Mouse (Mus musculus): ENCODE data around the gene Fam229a. TPM values are rescaled to one million over a fixed set of nuclear protein-coding genes. Genes with fewer than 3 reads are reported as not detected.

Fam229a gene
- polyA plus RNA-seq, 1 experiment = 0.10 TPM

DNA sequence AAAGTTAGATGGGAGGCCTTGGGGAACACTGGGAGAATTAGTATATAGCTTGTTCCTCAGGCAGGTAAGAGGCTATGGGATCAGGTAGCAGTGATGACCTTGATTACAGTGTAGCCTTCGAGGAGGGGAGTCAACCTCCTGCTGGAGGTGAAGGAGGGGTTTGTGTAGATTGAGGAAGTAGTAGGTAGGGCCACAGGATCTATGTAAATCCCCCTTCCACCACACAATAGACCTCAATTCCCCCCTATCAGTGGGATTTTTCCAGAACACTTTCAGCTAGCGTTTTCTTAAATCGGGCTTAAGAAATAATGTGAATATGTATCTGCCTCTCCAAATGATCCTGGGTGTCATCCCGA is 30.2 kb upstream of the Fam229a start:
- Histone ChIP-seq H3K4me3 (peak overlapping the region; percentile 42), H3K36me3 (ENCODE audit: control insufficient read depth, insufficient read depth) (no peaks in the 10 kb centered on the region), H3K4me2 (ENCODE audit: low read depth) (peak overlapping the region; percentile 90), H3ac (ENCODE audit: control insufficient read depth, insufficient read length) (no peak overlapping the region), H3K27me3 (ENCODE audit: control insufficient read depth, insufficient read depth, insufficient read length) (no peaks in the 10 kb centered on the region), H3K79me2 (ENCODE audit: control insufficient read depth, insufficient read depth) (peaks cover 6% of the 10 kb centered on the region)
- no peak for TF ChIP-seq REST (IDR thresholded peaks at IDR 0.05; ENCODE audit: insufficient read depth, insufficient read length)
- no peak for TF ChIP-seq E2F4 (IDR thresholded peaks at IDR 0.05; ENCODE audit: insufficient read depth)
- no peak for TF ChIP-seq POLR2A (IDR thresholded peaks at IDR 0.05; ENCODE audit: insufficient read length, low read depth)
- TF ChIP-seq POLR2AphosphoS2 (IDR thresholded peaks at IDR 0.05; ENCODE audit: insufficient read length, low read depth) = no peak
- TF ChIP-seq SRF (IDR thresholded peaks at IDR 0.05; ENCODE audit: control insufficient read depth, insufficient read length, low read depth) = no peak
- no peak for TF ChIP-seq MAX (IDR thresholded peaks at IDR 0.05; ENCODE audit: low read depth)
- TF ChIP-seq MYOD1 (IDR thresholded peaks at IDR 0.05; ENCODE audit: control insufficient read depth in 1 of 3, insufficient read length in 2 of 3, low read depth in 2 of 3) = no peak
- no peak for TF ChIP-seq TCF12 (IDR thresholded peaks at IDR 0.05; ENCODE audit: insufficient read depth, poor library complexity, severe bottlenecking)
- TF ChIP-seq MYOG (IDR thresholded peaks at IDR 0.05; ENCODE audit: control insufficient read depth in 1 of 3, insufficient read depth in 1 of 3, insufficient read length in 2 of 3, low read depth in 2 of 3) = no peak
- TF ChIP-seq CEBPB (IDR thresholded peaks at IDR 0.05; ENCODE audit: insufficient read depth, poor library complexity, severe bottlenecking) = no peak
- no peak for TF ChIP-seq USF1 (IDR thresholded peaks at IDR 0.05; ENCODE audit: low read depth)

DNA sequence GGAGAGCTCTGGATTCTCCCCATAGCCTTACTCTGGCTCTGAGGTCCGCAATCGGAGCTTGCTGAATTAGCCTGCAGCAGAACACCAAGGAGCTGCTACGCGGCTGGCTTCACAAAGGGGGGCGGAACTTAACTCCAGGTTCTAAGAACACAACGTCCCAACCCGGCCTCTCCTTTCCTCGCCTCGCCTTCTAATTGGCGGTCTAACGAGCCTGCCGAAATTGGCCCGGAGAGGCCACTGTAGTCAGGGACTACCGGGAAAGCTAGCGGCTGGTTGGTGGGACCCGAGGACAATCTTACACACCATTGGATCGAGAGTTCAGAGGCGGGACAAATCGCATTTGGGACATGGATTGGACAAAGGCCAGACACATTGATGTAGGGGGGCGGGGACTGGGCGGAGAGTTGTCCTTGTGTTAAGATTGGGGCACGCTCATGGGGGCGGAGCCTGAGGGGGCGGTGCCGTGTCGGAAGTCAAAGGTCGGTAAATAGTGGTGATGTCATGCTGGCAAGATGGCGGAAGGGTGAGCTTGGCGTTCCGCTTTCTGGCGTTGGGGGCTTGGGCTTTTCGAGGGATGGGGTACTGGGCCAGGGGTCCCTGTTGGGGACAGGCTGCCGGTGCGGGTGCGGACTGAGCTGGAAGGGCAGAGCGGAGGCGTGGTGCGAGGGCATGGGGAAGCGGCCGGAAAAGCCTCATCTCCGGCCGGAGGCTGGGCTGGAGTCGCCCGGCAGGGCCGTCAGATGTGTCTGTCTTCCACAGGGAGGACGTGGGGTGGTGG is 29.6 kb upstream of the Fam229a start, which contains the start of gene Bsdc1:
Gene Bsdc1 (plus strand): TSS at position 399 of the 778 bp plus-strand sequence.
- Histone ChIP-seq H3ac (ENCODE audit: control insufficient read depth, insufficient read length) (peak within 1 kb of the TSS; percentile 37), H3K27me3 (ENCODE audit: control insufficient read depth, insufficient read depth, insufficient read length) (no peaks in the 10 kb centered on the region), H3K4me3 (peak within 1 kb of the TSS; percentile 42), H3K36me3 (ENCODE audit: control insufficient read depth, insufficient read depth) (no peaks in the 10 kb centered on the region), H3K79me2 (ENCODE audit: control insufficient read depth, insufficient read depth) (peaks cover 6% of the 10 kb centered on the region), H3K4me2 (ENCODE audit: low read depth) (peak within 1 kb of the TSS; percentile 98)
- peak; percentile 11 for TF ChIP-seq MAX (IDR thresholded peaks at IDR 0.05; ENCODE audit: low read depth)
- peak; percentile 16 for TF ChIP-seq SRF (IDR thresholded peaks at IDR 0.05; ENCODE audit: control insufficient read depth, insufficient read length, low read depth)
- no peak for TF ChIP-seq TCF3 (IDR thresholded peaks at IDR 0.05; ENCODE audit: insufficient read length, low read depth)
- TF ChIP-seq POLR2A (IDR thresholded peaks at IDR 0.05; ENCODE audit: insufficient read length, low read depth) = peak; percentile 90
- no peak for TF ChIP-seq MYOD1 (IDR thresholded peaks at IDR 0.05; ENCODE audit: control insufficient read depth in 1 of 3, insufficient read length in 2 of 3, low read depth in 2 of 3)
- peak; percentile 88 for TF ChIP-seq POLR2AphosphoS2 (IDR thresholded peaks at IDR 0.05; ENCODE audit: insufficient read length, low read depth)
- no peak for TF ChIP-seq E2F4 (IDR thresholded peaks at IDR 0.05; ENCODE audit: insufficient read depth)
- TF ChIP-seq MYOG (IDR thresholded peaks at IDR 0.05; ENCODE audit: control insufficient read depth in 1 of 3, insufficient read depth in 1 of 3, insufficient read length in 2 of 3, low read depth in 2 of 3) = no peak
- TF ChIP-seq CEBPB (IDR thresholded peaks at IDR 0.05; ENCODE audit: insufficient read depth, poor library complexity, severe bottlenecking) = no peak

DNA sequence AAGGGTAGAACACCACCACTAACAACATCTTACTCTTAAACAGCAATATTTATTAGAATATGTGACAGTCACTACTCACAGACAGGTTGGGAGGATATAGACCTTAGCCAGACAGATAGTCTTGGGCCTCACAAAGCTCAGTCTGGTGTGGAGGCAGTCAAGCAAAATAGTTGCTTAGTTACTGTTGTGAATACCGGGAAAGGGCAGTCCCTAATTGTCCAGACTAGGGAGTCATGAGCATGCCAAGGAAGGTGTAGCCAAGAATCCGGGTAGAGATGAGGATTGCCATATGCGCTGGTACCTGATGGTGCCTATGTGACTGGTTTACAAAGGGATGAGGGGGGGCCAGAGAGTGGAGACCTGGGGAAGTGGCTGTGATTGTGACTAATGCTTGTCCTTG is 28.9 kb upstream of the Fam229a start:
- Histone ChIP-seq H3K27me3 (ENCODE audit: control insufficient read depth, insufficient read depth, insufficient read length) (no peaks in the 10 kb centered on the region), H3K36me3 (ENCODE audit: control insufficient read depth, insufficient read depth) (no peaks in the 10 kb centered on the region), H3K4me2 (ENCODE audit: low read depth) (peak overlapping the region; percentile 98), H3ac (ENCODE audit: control insufficient read depth, insufficient read length) (peak overlapping the region; percentile 37), H3K79me2 (ENCODE audit: control insufficient read depth, insufficient read depth) (peaks cover 6% of the 10 kb centered on the region), H3K4me3 (peak overlapping the region; percentile 42)
- TF ChIP-seq MYOG (IDR thresholded peaks at IDR 0.05; ENCODE audit: control insufficient read depth in 1 of 3, insufficient read depth in 1 of 3, insufficient read length in 2 of 3, low read depth in 2 of 3) (no peak), POLR2A (IDR thresholded peaks at IDR 0.05; ENCODE audit: insufficient read length, low read depth) (no peak), POLR2AphosphoS2 (IDR thresholded peaks at IDR 0.05; ENCODE audit: insufficient read length, low read depth) (no peak), REST (IDR thresholded peaks at IDR 0.05; ENCODE audit: insufficient read depth, insufficient read length) (no peak), E2F4 (IDR thresholded peaks at IDR 0.05; ENCODE audit: insufficient read depth) (no peak), CEBPB (IDR thresholded peaks at IDR 0.05; ENCODE audit: insufficient read depth, poor library complexity, severe bottlenecking) (no peak), TCF3 (IDR thresholded peaks at IDR 0.05; ENCODE audit: insufficient read length, low read depth) (no peak), SRF (IDR thresholded peaks at IDR 0.05; ENCODE audit: control insufficient read depth, insufficient read length, low read depth) (no peak), TCF12 (IDR thresholded peaks at IDR 0.05; ENCODE audit: insufficient read depth, poor library complexity, severe bottlenecking) (no peak), MYOD1 (IDR thresholded peaks at IDR 0.05; ENCODE audit: control insufficient read depth in 1 of 3, insufficient read length in 2 of 3, low read depth in 2 of 3) (no peak), USF1 (IDR thresholded peaks at IDR 0.05; ENCODE audit: low read depth) (no peak), MAX (IDR thresholded peaks at IDR 0.05; ENCODE audit: low read depth) (no peak)

DNA sequence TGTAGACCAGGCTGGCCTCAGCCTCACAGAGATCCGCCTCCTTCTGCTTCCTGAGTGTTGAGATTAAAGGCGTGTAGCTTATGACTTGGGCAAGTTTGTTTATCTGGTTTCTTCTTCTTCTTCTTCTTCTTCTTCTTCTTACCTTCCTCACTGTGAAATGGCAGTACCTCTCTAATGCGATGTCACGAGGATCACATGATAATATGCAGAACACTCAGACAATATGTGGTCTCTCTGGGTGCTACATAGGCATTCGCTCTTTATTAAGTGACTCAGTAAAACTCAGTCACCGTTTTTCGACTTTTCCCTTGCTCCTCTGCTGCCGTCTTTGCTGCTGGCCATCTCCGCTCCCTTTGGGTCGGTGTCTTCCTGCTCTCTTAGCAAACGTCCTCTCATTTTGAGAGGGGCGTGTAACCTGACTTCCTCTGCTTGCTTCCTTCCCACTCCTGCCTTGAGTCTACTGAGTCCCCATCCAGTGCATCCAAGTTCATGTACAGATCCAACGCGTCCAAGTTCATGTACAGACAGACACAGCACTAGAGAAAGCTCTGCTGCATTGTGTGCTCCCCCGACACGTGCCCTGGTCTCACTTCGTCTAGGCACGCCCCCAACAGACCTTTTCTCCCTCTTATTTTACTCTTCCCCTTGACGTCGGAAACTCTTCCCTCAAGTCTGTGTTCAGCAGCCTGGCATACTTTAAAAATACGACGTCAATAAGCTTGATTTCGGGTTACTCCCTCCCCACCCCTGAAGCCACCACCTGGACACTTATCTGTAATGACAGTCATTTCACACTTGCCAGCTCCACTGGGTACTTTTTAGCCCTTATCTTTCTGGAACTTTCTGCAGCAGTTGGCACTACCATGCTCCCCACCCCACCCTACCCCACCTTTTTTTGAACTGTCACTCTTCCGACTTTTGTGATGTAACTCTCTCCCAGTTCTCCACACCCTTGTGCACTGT is 27.6 kb upstream of the Fam229a start:
- Histone ChIP-seq H3K79me2 (ENCODE audit: control insufficient read depth, insufficient read depth) (peaks cover 6% of the 10 kb centered on the region), H3K4me2 (ENCODE audit: low read depth) (peak overlapping the region; percentile 98), H3K27me3 (ENCODE audit: control insufficient read depth, insufficient read depth, insufficient read length) (no peaks in the 10 kb centered on the region), H3ac (ENCODE audit: control insufficient read depth, insufficient read length) (no peak overlapping the region), H3K4me3 (no peak overlapping the region), H3K36me3 (ENCODE audit: control insufficient read depth, insufficient read depth) (peaks cover 1% of the 10 kb centered on the region)
- TF ChIP-seq E2F4 (IDR thresholded peaks at IDR 0.05; ENCODE audit: insufficient read depth) = no peak
- TF ChIP-seq MAX (IDR thresholded peaks at IDR 0.05; ENCODE audit: low read depth) = no peak
- no peak for TF ChIP-seq POLR2AphosphoS2 (IDR thresholded peaks at IDR 0.05; ENCODE audit: insufficient read length, low read depth)
- TF ChIP-seq SRF (IDR thresholded peaks at IDR 0.05; ENCODE audit: control insufficient read depth, insufficient read length, low read depth) = no peak
- no peak for TF ChIP-seq CEBPB (IDR thresholded peaks at IDR 0.05; ENCODE audit: insufficient read depth, poor library complexity, severe bottlenecking)
- no peak for TF ChIP-seq TCF12 (IDR thresholded peaks at IDR 0.05; ENCODE audit: insufficient read depth, poor library complexity, severe bottlenecking)
- no peak for TF ChIP-seq MYOG (IDR thresholded peaks at IDR 0.05; ENCODE audit: control insufficient read depth in 1 of 3, insufficient read depth in 1 of 3, insufficient read length in 2 of 3, low read depth in 2 of 3)
- TF ChIP-seq USF1 (IDR thresholded peaks at IDR 0.05; ENCODE audit: low read depth) = no peak
- no peak for TF ChIP-seq TCF3 (IDR thresholded peaks at IDR 0.05; ENCODE audit: insufficient read length, low read depth)
- no peak for TF ChIP-seq MYOD1 (IDR thresholded peaks at IDR 0.05; ENCODE audit: control insufficient read depth in 1 of 3, insufficient read length in 2 of 3, low read depth in 2 of 3)
- TF ChIP-seq POLR2A (IDR thresholded peaks at IDR 0.05; ENCODE audit: insufficient read length, low read depth) = no peak
- TF ChIP-seq REST (IDR thresholded peaks at IDR 0.05; ENCODE audit: insufficient read depth, insufficient read length) = no peak
